Mouse (Mus musculus) stomach, embryonic 16.5 days (tissue): Measurements from ENCODE around the gene Map4k3. TPM values are rescaled to one million over a fixed set of nuclear protein-coding genes. Genes with fewer than 3 reads are reported as not detected.

Source experiments
- ATAC-seq: fragments of 200-750 bp; cut with Nextera tagmentation; 2 replicates; pipeline ENCODE4 v1.8.0; 2017; ENCODE audit warnings: moderate number of reproducible peaks, moderate TSS enrichment; ENCODE audit not compliant: insufficient read depth, low FRiP score
- H3K27ac ChIP-seq: fragments of 300-500 bp; sonication (generic); 2 replicates; pipeline ENCODE4 v1.5.1; 2014; ENCODE audit warnings: low read length
- H3K27me3 ChIP-seq: fragments of 300-500 bp; sonication (generic); 2 replicates; pipeline ENCODE4 v1.6.1; 2014; ENCODE audit warnings: low read length, control low read depth, mixed read lengths; ENCODE audit not compliant: control insufficient read depth, insufficient read depth
- H3K36me3 ChIP-seq: fragments of 300-500 bp; sonication (generic); 2 replicates; pipeline ENCODE4 v1.6.1; 2014; ENCODE audit warnings: low read length; ENCODE audit not compliant: control insufficient read depth, insufficient read depth
- H3K4me1 ChIP-seq: fragments of 300-500 bp; sonication (generic); 2 replicates; pipeline ENCODE4 v1.6.1; 2014; ENCODE audit warnings: low read length, control low read depth, mixed read lengths; ENCODE audit not compliant: control insufficient read depth, insufficient read depth
- H3K4me2 ChIP-seq: fragments of 300-500 bp; sonication (generic); 2 replicates; pipeline ENCODE4 v1.6.1; 2014; ENCODE audit warnings: low read depth, low read length, mixed read lengths
- H3K4me3 ChIP-seq: fragments of 300-500 bp; sonication (generic); replicated peaks from 2 replicates; pipeline ENCODE4 v1.5.1; 2014; ENCODE audit warnings: mild to moderate bottlenecking, low read length
- H3K9ac ChIP-seq: fragments of 300-500 bp; sonication (generic); 2 replicates; pipeline ENCODE4 v1.6.1; 2014; ENCODE audit warnings: low read length
- H3K9me3 ChIP-seq: fragments of 300-500 bp; sonication (generic); replicated peaks from 2 replicates; pipeline ENCODE4 v1.6.1; 2016; ENCODE audit warnings: low read length, control low read depth; ENCODE audit not compliant: control insufficient read depth
- WGBS: fragments of 180-500 bp; shearing (Covaris S2); extraction: QIAGEN DNeasy Blood & Tissue Kit; methylation state at CpG from one replicate; pipeline ENCODE4 v1.1.7; 2014; 5-methylcytosine and 5-hydroxymethylcytosine counted together
- polyA plus RNA-seq: library from polyadenylated mRNA; unstranded; fragments of >200 nt; fragmentation: Nextera tagmentation; extraction: Ambion mirVana; gene quantifications from 2 replicates; pipeline ENCODE4 v1.2.1, GENCODE M21; 2015

Gene Map4k3
- polyA plus RNA-seq, 1 experiment from 2014 or later = 20.0 TPM

DNA sequence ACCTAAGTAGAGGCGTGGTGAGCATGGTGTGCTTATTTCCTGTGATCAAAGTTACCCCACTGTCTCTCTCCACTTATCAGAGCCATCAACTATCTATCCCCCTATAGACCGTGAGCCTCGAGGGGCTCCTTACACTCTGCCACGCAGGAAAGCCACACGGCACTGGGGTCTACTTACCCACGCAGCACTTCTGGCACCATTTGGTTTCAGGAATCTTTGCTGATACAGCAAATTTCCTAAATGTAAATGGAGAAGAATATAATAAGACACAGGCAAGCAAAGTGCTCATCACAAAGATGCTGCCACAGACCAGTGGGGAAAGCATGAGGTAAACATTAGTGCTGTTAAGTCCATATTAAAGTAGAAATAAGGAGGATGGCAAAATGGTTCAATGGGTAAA, 124.5 kb downstream of the Map4k3 start:
- Histone ChIP-seq H3K4me1 (no peaks in the 10 kb centered on the region), H3K27ac (no peak overlapping the region), H3K4me3 (no peak overlapping the region), H3K9ac (no peak overlapping the region), H3K27me3 (no peaks in the 10 kb centered on the region), H3K36me3 (peaks cover 46% of the 10 kb centered on the region), H3K4me2 (no peak overlapping the region), H3K9me3 (no peaks in the 10 kb centered on the region; the same call in 1 of the 2 replicates)
- ATAC-seq = no peak
- WGBS = 92% methylated on average over 6 of the region's 6 CpGs

DNA sequence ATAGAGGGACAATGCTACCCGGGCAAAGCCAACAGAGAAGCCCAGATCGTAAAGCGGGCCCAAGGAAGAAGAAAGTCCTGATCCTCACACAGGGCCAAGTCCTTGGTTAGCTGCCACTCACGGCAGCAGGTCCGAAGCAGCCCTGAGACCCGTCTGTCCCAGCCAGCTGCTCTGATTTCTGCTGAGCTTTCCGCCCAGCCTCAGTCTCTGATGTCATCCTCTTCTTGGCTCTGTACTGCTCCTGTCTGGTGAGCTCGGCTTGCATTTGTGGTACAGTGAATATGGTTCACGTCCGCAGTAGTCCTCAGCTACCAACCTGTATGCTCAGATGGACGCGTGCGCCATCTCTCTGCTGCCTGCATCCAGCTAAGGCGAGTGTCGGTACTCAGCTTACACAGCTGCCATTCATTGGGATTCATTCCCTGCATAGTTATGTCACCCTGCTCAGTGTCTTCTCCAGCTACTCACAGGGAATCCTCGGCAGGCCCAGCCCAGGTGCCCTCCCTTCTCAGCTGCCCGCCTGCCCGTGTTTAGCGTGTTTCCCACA, 125.1 kb downstream of the Map4k3 start:
- no peak overlapping the region for H3K4me2 ChIP-seq
- H3K4me3 ChIP-seq = no peak overlapping the region
- H3K9me3 ChIP-seq = no peaks in the 10 kb centered on the region
- H3K27ac ChIP-seq = no peak overlapping the region
- peaks cover 40% of the 10 kb centered on the region for H3K36me3 ChIP-seq
- no peaks in the 10 kb centered on the region for H3K4me1 ChIP-seq
- ATAC-seq = no peak
- WGBS = 91% methylated on average over 19 of the region's 19 CpGs
- no peaks in the 10 kb centered on the region for H3K27me3 ChIP-seq
- H3K9ac ChIP-seq = no peak overlapping the region

DNA sequence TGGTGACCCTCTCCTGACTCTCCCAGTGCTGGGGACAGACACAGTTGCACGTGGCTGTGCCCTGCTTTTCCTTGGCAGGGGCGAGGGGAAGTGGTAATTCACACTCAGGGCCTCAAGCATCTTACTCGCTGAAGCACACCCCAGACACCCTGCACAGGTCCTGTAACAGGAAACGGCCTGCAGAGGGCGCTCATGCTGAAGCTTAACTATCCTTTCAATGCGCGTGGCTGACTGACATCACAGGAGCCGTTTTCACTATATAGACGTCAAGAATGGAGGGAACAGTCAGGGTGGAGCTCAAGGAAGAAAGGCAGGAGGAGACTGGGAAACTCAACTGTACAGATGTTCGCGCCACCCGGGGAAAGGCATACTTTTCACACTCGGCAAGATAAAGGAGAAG, 126.9 kb downstream of the Map4k3 start:
- ATAC-seq = no peak

DNA sequence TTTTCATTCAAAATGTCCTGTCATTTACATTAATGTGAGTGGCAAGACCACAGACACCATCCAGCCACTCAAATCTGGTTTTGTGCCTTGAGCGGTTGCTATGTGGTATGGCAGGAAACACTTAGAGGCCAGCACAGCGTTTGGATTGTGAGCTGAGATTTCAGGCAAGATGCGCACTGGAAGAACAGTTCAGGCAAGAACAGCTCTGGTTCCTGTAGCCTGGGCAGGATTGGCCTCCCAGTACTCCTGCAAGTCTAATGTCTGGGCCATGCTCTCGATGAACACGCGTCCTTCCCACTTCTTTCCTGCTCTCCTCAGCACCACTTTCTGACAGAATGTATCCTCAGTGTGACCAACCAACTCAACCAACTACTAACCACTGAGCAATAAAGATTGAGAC, 145.2 kb downstream of the Map4k3 start:
- Histone ChIP-seq H3K4me2 (no peak overlapping the region), H3K27me3 (no peaks in the 10 kb centered on the region), H3K4me1 (no peaks in the 10 kb centered on the region), H3K36me3 (peaks cover 5% of the 10 kb centered on the region; the same call in 1 of the 2 replicates), H3K27ac (no peak overlapping the region), H3K4me3 (no peak overlapping the region), H3K9me3 (no peaks in the 10 kb centered on the region), H3K9ac (no peak overlapping the region)
- ATAC-seq = no peak
- 92% methylated on average over 6 of the region's 6 CpGs for WGBS

More for the DNA sequence above, 126.9 kb downstream of the Map4k3 start:
- Histone ChIP-seq H3K9ac (no peak overlapping the region), H3K36me3 (peaks cover 39% of the 10 kb centered on the region), H3K9me3 (no peaks in the 10 kb centered on the region), H3K27ac (no peak overlapping the region), H3K4me3 (no peak overlapping the region), H3K4me1 (no peaks in the 10 kb centered on the region), H3K27me3 (no peaks in the 10 kb centered on the region), H3K4me2 (no peak overlapping the region)
- WGBS = 61% methylated on average over 13 of the region's 13 CpGs

DNA sequence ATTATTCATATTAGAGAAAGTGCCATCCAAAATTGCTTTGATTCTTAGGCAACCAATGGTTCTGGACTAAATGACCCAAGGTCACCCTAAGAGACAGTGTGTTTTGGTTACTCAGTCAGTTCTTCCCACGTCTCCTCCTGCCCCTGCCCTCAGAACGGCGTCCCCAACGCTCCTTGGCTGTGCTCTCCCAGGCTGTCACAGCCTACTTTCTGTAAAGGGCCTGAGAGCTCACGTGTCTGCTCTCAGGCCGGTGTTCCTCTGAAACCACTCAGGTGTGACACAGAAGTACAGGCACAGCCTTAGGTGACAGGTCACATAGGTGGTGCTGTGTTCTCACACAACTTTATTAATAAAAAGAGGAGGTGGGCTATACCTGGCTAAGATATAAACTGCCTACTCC, 148.4 kb downstream of the Map4k3 start:
- H3K4me2 ChIP-seq = no peak overlapping the region
- peaks cover 4% of the 10 kb centered on the region for H3K9me3 ChIP-seq
- no peak overlapping the region for H3K27ac ChIP-seq
- WGBS = 74% methylated on average over 6 of the region's 6 CpGs
- H3K36me3 ChIP-seq = peaks cover 3% of the 10 kb centered on the region; the same call in 1 of the 2 replicates
- 0 out of 2 replicates have a peak, but pooled peaks cover 9% of the 10 kb centered on the region for H3K4me1 ChIP-seq
- no peak for ATAC-seq
- H3K4me3 ChIP-seq = no peak overlapping the region
- no peak overlapping the region for H3K9ac ChIP-seq
- no peaks in the 10 kb centered on the region for H3K27me3 ChIP-seq

DNA sequence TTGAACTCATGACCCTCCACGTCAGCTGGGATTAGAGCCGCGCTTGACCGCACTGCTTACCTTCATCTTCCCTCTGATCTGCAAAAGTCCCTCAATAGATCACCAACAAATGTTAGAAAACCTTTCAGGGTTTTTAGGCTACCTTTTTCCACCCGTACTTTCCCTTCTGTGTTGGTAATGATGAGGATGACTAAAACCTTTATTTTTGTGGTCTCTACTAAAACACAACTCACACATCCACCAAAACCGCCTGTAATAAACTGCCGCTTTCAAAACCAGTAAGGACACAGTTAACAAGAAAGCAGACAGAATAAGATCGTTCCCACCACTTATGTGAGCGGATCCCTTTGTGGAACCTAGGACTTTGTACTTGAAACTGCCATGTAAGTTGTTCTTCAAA, 149.2 kb downstream of the Map4k3 start:
- H3K4me3 ChIP-seq = no peak overlapping the region
- H3K4me2 ChIP-seq = no peak overlapping the region
- no peaks in the 10 kb centered on the region for H3K27me3 ChIP-seq
- H3K27ac ChIP-seq = no peak overlapping the region
- H3K4me1 ChIP-seq = 0 out of 2 replicates have a peak, but pooled peaks cover 9% of the 10 kb centered on the region
- no peak for ATAC-seq
- H3K36me3 ChIP-seq = peaks cover 3% of the 10 kb centered on the region; the same call in 1 of the 2 replicates
- 90% methylated on average over 9 of the region's 9 CpGs for WGBS
- peaks cover 4% of the 10 kb centered on the region for H3K9me3 ChIP-seq
- no peak overlapping the region for H3K9ac ChIP-seq

DNA sequence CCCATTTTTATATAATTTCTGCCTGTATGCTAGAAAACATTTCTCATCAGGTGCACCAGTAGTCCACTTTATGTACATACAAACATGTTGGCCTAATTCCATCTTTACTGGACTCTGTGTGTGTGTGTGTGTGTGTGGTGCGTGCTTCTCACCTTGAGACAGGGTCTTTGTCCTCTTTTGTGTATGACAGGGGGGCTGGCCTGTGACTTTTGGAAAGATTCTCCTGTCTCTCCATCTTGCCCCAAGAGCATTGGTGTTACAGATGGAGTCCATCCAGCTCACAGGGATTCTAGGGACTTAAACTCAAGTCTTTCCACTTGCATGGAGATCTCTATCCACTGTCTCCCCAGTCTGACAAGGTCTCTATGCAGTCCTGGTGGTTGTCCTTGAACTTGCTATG, 150.2 kb downstream of the Map4k3 start:
- no peak for ATAC-seq
- H3K4me2 ChIP-seq = no peak overlapping the region
- peaks cover 4% of the 10 kb centered on the region for H3K9me3 ChIP-seq
- H3K27me3 ChIP-seq = no peaks in the 10 kb centered on the region
- no peak overlapping the region for H3K4me3 ChIP-seq
- H3K36me3 ChIP-seq = peaks cover 3% of the 10 kb centered on the region; the same call in 1 of the 2 replicates
- WGBS = 89% methylated on average over 1 of the region's 1 CpGs
- 0 out of 2 replicates have a peak, but pooled peaks cover 9% of the 10 kb centered on the region for H3K4me1 ChIP-seq
- H3K27ac ChIP-seq = no peak overlapping the region
- no peak overlapping the region for H3K9ac ChIP-seq

DNA sequence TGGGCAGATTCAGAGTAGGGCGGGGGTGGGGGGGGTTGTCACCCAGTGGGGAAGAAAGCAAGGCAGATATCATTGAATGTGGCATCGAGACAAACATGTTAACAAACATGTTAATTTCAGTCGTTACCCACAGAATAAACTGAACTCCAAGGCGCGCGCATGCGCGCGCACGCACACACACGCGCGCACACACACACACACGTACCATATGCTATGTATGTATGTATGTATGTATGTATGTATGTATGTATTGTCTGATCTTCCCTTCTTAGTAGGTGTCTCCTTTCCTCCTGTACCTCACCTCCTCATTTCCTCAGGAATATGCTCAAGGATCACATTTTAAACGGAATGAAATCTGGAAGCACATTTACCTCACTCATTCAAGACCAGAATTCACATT, 150.6 kb downstream of the Map4k3 start, which contains the start of gene Cdkl4:
Gene Cdkl4, minus strand, starts transcription at position 175 of the 400 bp plus-strand sequence.
- H3K9ac ChIP-seq = peak within 1 kb of the TSS; percentile 54
- H3K36me3 ChIP-seq = peaks cover 3% of the 10 kb centered on the region; the same call in 1 of the 2 replicates
- ATAC-seq = peak; percentile 10; the same call in 1 of the 2 replicates
- 70% methylated on average over 15 of the region's 15 CpGs for WGBS
- peak within 1 kb of the TSS; percentile 39 for H3K4me3 ChIP-seq
- peak within 1 kb of the TSS; percentile 67 for H3K4me2 ChIP-seq
- H3K9me3 ChIP-seq = peaks cover 4% of the 10 kb centered on the region
- no peak within 1 kb of the TSS for H3K27ac ChIP-seq
- 0 out of 2 replicates have a peak, but pooled peaks cover 9% of the 10 kb centered on the region for H3K4me1 ChIP-seq
- H3K27me3 ChIP-seq = no peaks in the 10 kb centered on the region

DNA sequence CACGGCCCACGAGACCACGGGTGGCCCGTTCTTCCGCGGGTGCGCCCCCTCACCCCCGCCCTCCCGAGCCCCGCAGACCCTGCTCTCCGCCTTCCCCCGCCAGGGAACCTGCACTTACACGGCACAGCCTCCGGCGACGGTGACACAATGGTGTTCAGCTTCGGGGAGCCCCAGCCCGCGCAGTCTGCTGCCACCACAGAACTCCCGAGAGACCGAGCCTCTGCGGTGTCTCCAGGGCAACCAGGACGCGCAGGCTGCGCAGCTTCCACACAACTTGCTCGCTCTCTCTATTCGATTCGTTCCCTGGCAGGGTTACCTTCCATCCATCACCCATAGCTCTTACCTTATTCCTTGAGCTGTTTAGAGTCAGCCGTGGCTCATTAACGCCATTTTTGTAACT, 151.1 kb downstream of the Map4k3 start:
- peak overlapping the region; percentile 67 for H3K4me2 ChIP-seq
- 0 out of 2 replicates have a peak, but pooled peaks cover 9% of the 10 kb centered on the region for H3K4me1 ChIP-seq
- peak; percentile 73; the same call in 1 of the 2 replicates for ATAC-seq
- H3K9me3 ChIP-seq = peaks cover 4% of the 10 kb centered on the region
- no peak overlapping the region for H3K27ac ChIP-seq
- H3K9ac ChIP-seq = peak overlapping the region; percentile 54
- H3K27me3 ChIP-seq = no peaks in the 10 kb centered on the region
- H3K36me3 ChIP-seq = peaks cover 3% of the 10 kb centered on the region; the same call in 1 of the 2 replicates
- 1% methylated on average over 30 of the region's 30 CpGs for WGBS
- H3K4me3 ChIP-seq = peak overlapping the region; percentile 39
